Comparison of ENCODE assay signal across 9 mouse cellular contexts in the genomic region with DNA sequence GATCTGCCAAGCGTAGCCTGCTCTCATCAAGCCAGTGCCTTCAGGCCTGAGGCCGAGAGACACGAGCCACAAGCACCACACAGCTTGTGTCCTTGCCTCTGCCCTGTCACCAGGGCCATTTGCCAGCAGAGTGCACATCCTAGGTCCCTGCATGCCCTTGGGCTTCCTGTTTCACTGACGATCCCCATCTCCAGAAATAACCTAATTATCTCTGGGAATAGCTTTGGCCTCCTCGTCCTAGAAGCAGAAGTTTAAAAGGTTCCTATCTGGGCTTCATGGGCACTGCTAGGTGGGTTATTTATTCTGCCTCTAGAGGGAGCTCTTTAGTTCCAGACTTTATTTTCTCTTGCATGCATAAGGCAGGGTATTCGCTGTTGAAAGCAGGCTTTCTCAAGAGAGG.
DNase-seq lines count a peak whose midpoint lies in the region; ATAC-seq lines count a peak whose summit lies in the region.
"Had no signal": no experiment of that assay in that cellular context is flagged by ENCODE, and none has a peak within 500 bp of the region (broad histone marks: within the 10 kb centered on the region; RNA-seq: fewer than 3 reads in every experiment).

No protein-coding gene starts in this region.

- H3K27me3 ChIP-seq in midbrain, embryonic 11.5 days (ENCODE audit: control insufficient read depth, insufficient read depth, low read length) = no peaks in the 10 kb centered on the region
- H3K27me3 ChIP-seq in midbrain, embryonic 15.5 days (replicated peaks) = no peaks in the 10 kb centered on the region
- H3K27me3 ChIP-seq: neural tube, embryonic 13.5 days had no signal

- H3K4me3 ChIP-seq in midbrain, embryonic 11.5 days (ENCODE audit: low read depth, low read length) = no peak overlapping the region
- H3K4me3 ChIP-seq in midbrain, embryonic 15.5 days = no peak overlapping the region
- H3K4me3 ChIP-seq: neural tube, embryonic 13.5 days had no signal

- H3K36me3 ChIP-seq in midbrain, embryonic 11.5 days (ENCODE audit: control insufficient read depth, insufficient read depth, low read length) = no peaks in the 10 kb centered on the region
- no peaks in the 10 kb centered on the region for H3K36me3 ChIP-seq in midbrain, embryonic 15.5 days (replicated peaks)
- H3K36me3 ChIP-seq: neural tube, embryonic 13.5 days had no signal

- H3K9ac ChIP-seq in midbrain, embryonic 11.5 days (ENCODE audit: low read length) = no peak overlapping the region
- H3K9ac ChIP-seq in midbrain, embryonic 15.5 days = no peak overlapping the region
- H3K9ac ChIP-seq: neural tube, embryonic 13.5 days had no signal

- H3K9me3 ChIP-seq in midbrain, embryonic 11.5 days (ENCODE audit: control insufficient read depth, low read length) = no peaks in the 10 kb centered on the region
- H3K9me3 ChIP-seq in midbrain, embryonic 15.5 days = no peaks in the 10 kb centered on the region
- H3K9me3 ChIP-seq: neural tube, embryonic 13.5 days had no signal

- WGBS in midbrain, embryonic 11.5 days = 56% methylated on average over 6 of the region's 6 CpGs
- 53% methylated on average over 6 of the region's 6 CpGs for WGBS in midbrain, embryonic 15.5 days

- no peak overlapping the region for H3K27ac ChIP-seq in midbrain, embryonic 11.5 days (ENCODE audit: low read depth, low read length)
- no peak overlapping the region for H3K27ac ChIP-seq in midbrain, embryonic 15.5 days
- H3K27ac ChIP-seq: neural tube, embryonic 13.5 days had no signal

- no peaks in the 10 kb centered on the region for H3K4me1 ChIP-seq in midbrain, embryonic 11.5 days (ENCODE audit: control insufficient read depth, insufficient read depth, low read length)
- no peaks in the 10 kb centered on the region for H3K4me1 ChIP-seq in midbrain, embryonic 15.5 days
- H3K4me1 ChIP-seq: neural tube, embryonic 13.5 days had no signal

- no peak for DNase-seq in cerebellum, postnatal 4 days (ENCODE audit: low spot score in 2 of 2)
- DNase-seq in midbrain, embryonic 11.5 days (ENCODE audit: low spot score, missing footprints) = peak; percentile 86
- DNase-seq in cerebellum, adult 18-20 months = peak; percentile 33 to 37
- DNase-seq in induced T-regulatory cell, adult 2 months (ENCODE audit: low read depth) = peak; percentile 44
- peak; percentile 56 for DNase-seq in lung, postnatal 10 days

- H3K4me2 ChIP-seq in midbrain, embryonic 11.5 days = no peak overlapping the region
- H3K4me2 ChIP-seq in midbrain, embryonic 15.5 days = no peak overlapping the region
- H3K4me2 ChIP-seq: neural tube, embryonic 13.5 days had no signal

- peak; percentile 55 for ATAC-seq in cerebellum, adult (ENCODE audit: insufficient number of reproducible peaks, low FRiP score, low TSS enrichment)
- ATAC-seq in midbrain, embryonic 11.5 days (ENCODE audit: low FRiP score) = no peak
- no peak for ATAC-seq in midbrain, embryonic 15.5 days (replicated peaks)
- no peak for ATAC-seq in inflammation-experienced regulatory T-cells, adult 6 months

Comparison
In these comparisons a context has a peak if more than half of its experiments do, and no peak if none do; other contexts are left out.
1. DNase-seq: peak in midbrain, embryonic 11.5 days (single experiment), cerebellum, adult 18-20 months (2 of 2), induced T-regulatory cell, adult 2 months (single experiment) and lung, postnatal 10 days (single experiment); none in cerebellum, postnatal 4 days (0 of 2).